Mouse (Mus musculus): ENCODE data around the gene Ube2u.

The Ube2u gene

GRCm38 (mm10) chr4:100539483-100539882, 60.8 kb downstream of the Ube2u start:
- DNase-seq (ENCODE audit: low read depth, low spot score) = no peak

GRCm38 (mm10) chr4:100547905-100548304, 69.3 kb downstream of the Ube2u start:
- DNase-seq (ENCODE audit: low read depth, low spot score) = no peak

GRCm38 (mm10) chr4:100553296-100553695, 74.6 kb downstream of the Ube2u start:
- DNase-seq (ENCODE audit: low read depth, low spot score) = no peak

- DNase-seq (ENCODE audit: low read depth, low spot score) = peak; percentile 84
Measured at GRCm38 (mm10) chr4:100588236-100589206, 109.9 kb downstream of the Ube2u start.

- DNase-seq (ENCODE audit: low read depth, low spot score) = no peak
Measured at GRCm38 (mm10) chr4:100595771-100596170, 117.1 kb downstream of the Ube2u start.

- DNase-seq (ENCODE audit: low read depth, low spot score) = peak; percentile 34
Measured at GRCm38 (mm10) chr4:100596630-100597029, 118.0 kb downstream of the Ube2u start.

GRCm38 (mm10) chr4:100597049-100597448, 118.4 kb downstream of the Ube2u start:
- no peak for DNase-seq (ENCODE audit: low read depth, low spot score)
